Mouse (Mus musculus) midbrain, embryonic 14.5 days (tissue): ENCODE measurements at regions not wholly inside any gene's neighbourhood (a gene's known extent, or its start where the extent isn't known, plus 50 kb on each side); places are given as distances from the start of the nearest gene placed in this dataset.
"Not testable (repeated sequence)": the region's sequence is repeated elsewhere in the genome, so short reads cannot be mapped to it uniquely, and the experiment has no call there.

Source experiments
- ATAC-seq: fragments of 200-750 bp; cut with Nextera tagmentation; 2 replicates; pipeline ENCODE4 v1.8.0; 2017; ENCODE audit warnings: moderate number of reproducible peaks, moderate library complexity; ENCODE audit not compliant: low FRiP score, low TSS enrichment
- DNase-seq: peaks from one replicate; pipeline ENCODE4 v3.0.0-alpha.2; 2015
- H3K27ac ChIP-seq: fragments of 300-500 bp; sonication (generic); replicated peaks from 2 replicates; pipeline ENCODE4 v1.5.1; 2014; ENCODE audit warnings: mild to moderate bottlenecking, low read depth, low read length, moderate library complexity
- H3K27me3 ChIP-seq: fragments of 300-500 bp; sonication (generic); 2 replicates; pipeline ENCODE4 v1.6.1; 2014; ENCODE audit warnings: low read length, control low read depth, mixed read lengths; ENCODE audit not compliant: control insufficient read depth, insufficient read depth
- H3K36me3 ChIP-seq: fragments of 300-500 bp; sonication (generic); 2 replicates; pipeline ENCODE4 v1.6.1; 2014; ENCODE audit warnings: low read length, control low read depth; ENCODE audit not compliant: control insufficient read depth, insufficient read depth
- H3K4me1 ChIP-seq: fragments of 300-500 bp; sonication (generic); 2 replicates; pipeline ENCODE4 v1.6.1; 2014; ENCODE audit warnings: mild to moderate bottlenecking, antibody characterized with exemption, low read length, control low read depth; ENCODE audit not compliant: control insufficient read depth, insufficient read depth
- H3K4me2 ChIP-seq: fragments of 300-500 bp; sonication (generic); 2 replicates; pipeline ENCODE4 v1.6.1; 2014; ENCODE audit warnings: mild to moderate bottlenecking, low read length, moderate library complexity
- H3K4me3 ChIP-seq: fragments of 300-500 bp; sonication (generic); replicated peaks from 2 replicates; pipeline ENCODE4 v1.5.1; 2014; ENCODE audit warnings: low read depth, low read length
- H3K9ac ChIP-seq: fragments of 300-500 bp; sonication (generic); replicated peaks from 2 replicates; pipeline ENCODE4 v1.6.1; 2014; ENCODE audit warnings: mild to moderate bottlenecking, low read length, moderate library complexity
- H3K9me3 ChIP-seq: fragments of 300-500 bp; sonication (generic); 2 replicates; pipeline ENCODE4 v1.6.1; 2016; ENCODE audit warnings: low read length, control low read depth, mixed read lengths; ENCODE audit not compliant: control insufficient read depth
- WGBS: fragments of 180-500 bp; shearing (Covaris S2); extraction: QIAGEN DNeasy Blood & Tissue Kit; methylation state at CpG from one replicate; pipeline ENCODE4 v1.1.7; 2014; 5-methylcytosine and 5-hydroxymethylcytosine counted together

- Histone ChIP-seq H3K36me3 (no peaks in the 10 kb centered on the region), H3K27ac (no peak overlapping the region), H3K27me3 (no peaks in the 10 kb centered on the region), H3K4me2 (no peak overlapping the region), H3K9me3 (no peaks in the 10 kb centered on the region), H3K9ac (no peak overlapping the region), H3K4me3 (no peak overlapping the region), H3K4me1 (0 out of 2 replicates have a peak, but pooled peaks cover 9% of the 10 kb centered on the region)
- no peak for ATAC-seq
- WGBS = 94% methylated on average over 25 of the region's 25 CpGs
- DNase-seq = no peak
These were observed 63.0 kb upstream of the Map3k1 start for GRCm38 (mm10) chr13:111871672-111872410.

GRCm38 (mm10) chr13:111874330-111874729 is 65.5 kb upstream of the Map3k1 start:
- Histone ChIP-seq H3K4me1 (0 out of 2 replicates have a peak, but pooled peaks cover 5% of the 10 kb centered on the region), H3K9me3 (no peaks in the 10 kb centered on the region), H3K36me3 (no peaks in the 10 kb centered on the region), H3K9ac (no peak overlapping the region), H3K4me2 (no peak overlapping the region), H3K27me3 (no peaks in the 10 kb centered on the region), H3K27ac (no peak overlapping the region), H3K4me3 (no peak overlapping the region)
- 78% methylated on average over 3 of the region's 3 CpGs for WGBS
- DNase-seq = no peak
- no peak for ATAC-seq

- DNase-seq (no peak), ATAC-seq (no peak)
- Histone ChIP-seq H3K4me2 (no peak overlapping the region), H3K27me3 (no peaks in the 10 kb centered on the region), H3K9me3 (no peaks in the 10 kb centered on the region), H3K4me1 (no peaks in the 10 kb centered on the region), H3K36me3 (no peaks in the 10 kb centered on the region), H3K4me3 (no peak overlapping the region), H3K9ac (no peak overlapping the region), H3K27ac (no peak overlapping the region)
- 86% methylated on average over 3 of the region's 3 CpGs for WGBS
These were observed 67.6 kb upstream of the Map3k1 start for GRCm38 (mm10) chr13:111876404-111876803.

DNA sequence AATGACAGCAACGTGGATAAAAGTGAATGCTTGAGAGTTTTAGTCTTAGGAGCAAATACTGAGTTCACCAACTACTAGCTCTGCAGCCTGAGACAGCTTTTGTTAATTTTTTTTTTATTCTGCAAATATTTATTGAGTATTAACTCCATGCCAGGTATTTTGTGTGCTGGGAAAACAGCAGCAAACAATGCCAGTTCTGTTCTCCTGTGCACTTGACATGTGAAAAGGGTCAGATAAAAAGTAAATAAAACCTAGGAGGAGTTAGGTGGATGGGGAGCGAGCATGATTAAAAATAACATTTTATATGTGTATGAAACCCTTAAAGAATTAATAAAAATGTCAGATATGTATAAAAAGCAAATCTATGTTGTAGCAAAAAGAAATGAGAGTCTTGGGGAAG is 68.1 kb upstream of the Map3k1 start:
- Histone ChIP-seq H3K4me2 (no peak overlapping the region), H3K4me1 (no peaks in the 10 kb centered on the region), H3K36me3 (no peaks in the 10 kb centered on the region), H3K9me3 (no peaks in the 10 kb centered on the region), H3K27me3 (no peaks in the 10 kb centered on the region), H3K27ac (no peak overlapping the region), H3K4me3 (no peak overlapping the region), H3K9ac (no peak overlapping the region)
- WGBS = 84% methylated on average over 2 of the region's 2 CpGs
- ATAC-seq (no peak), DNase-seq (no peak)

DNA sequence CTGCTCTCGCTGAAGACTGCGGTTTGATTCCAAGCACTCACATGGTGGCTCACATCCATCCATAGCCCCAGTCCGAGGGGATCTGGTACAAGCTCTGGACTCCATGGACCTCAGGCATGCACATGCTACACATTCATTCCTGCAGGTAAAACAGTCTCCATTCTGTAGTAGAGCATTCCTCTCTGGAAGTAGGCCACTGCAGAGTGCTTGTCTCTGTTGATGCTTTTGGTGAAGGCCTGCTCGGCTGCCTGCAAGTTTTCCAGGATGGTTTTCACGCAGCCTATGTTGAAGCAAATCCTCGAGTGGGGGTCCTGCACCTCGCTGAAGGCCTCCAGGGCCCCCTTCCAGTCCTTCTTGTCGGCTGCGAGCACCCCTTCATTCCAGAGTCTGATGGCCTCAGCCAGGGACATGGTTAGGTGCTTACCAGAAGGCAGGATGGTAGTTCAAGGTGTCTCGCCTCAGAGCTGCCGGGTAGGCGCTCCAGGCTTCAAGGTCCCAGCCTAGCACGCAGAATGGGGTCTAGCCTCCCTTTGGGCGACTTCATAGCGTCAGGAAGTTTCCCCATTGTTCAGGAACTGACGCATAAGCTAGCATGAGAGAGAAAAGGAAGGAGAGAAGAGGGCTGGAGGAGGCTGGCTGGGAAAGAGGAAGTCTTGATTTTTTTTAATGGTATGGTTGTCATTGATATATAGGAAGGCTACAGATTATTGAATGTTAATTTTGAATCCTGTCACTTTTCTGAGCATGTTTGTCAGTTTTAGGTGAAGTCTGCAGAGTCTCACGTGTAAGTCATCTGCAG is 75.2 kb upstream of the Map3k1 start:
- not testable (repeated sequence) for H3K27ac ChIP-seq, H3K4me2 ChIP-seq, DNase-seq, H3K4me1 ChIP-seq, H3K9ac ChIP-seq, H3K4me3 ChIP-seq, H3K27me3 ChIP-seq, H3K36me3 ChIP-seq, H3K9me3 ChIP-seq, ATAC-seq
- WGBS = 84% methylated on average over 17 of the region's 17 CpGs

DNA sequence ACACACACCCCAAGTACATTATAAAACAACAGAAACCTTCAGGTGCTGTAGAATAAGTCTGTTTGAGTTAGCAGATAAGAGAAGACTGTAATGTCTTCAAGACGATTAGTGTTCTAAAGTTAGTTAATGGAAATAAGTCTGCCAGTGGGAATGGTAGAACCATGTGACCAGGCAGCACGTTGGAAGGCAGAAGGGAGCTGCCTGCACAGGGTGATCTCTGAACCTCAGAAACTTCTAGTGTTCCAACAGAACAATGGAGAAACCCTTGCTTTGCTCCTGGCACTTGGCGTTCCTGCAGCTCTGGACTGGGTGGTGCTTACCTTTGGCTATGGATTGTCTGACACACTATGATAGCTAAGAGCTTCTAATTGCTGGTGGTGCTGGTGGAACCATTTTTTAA is 82.0 kb upstream of the Map3k1 start:
- DNase-seq (no peak), ATAC-seq (no peak)
- Histone ChIP-seq H3K4me1 (no peaks in the 10 kb centered on the region), H3K4me3 (no peak overlapping the region), H3K4me2 (no peak overlapping the region), H3K36me3 (no peaks in the 10 kb centered on the region), H3K9me3 (no peaks in the 10 kb centered on the region), H3K27me3 (no peaks in the 10 kb centered on the region), H3K27ac (no peak overlapping the region), H3K9ac (no peak overlapping the region)
- WGBS = 80% methylated on average over 3 of the region's 3 CpGs

DNA sequence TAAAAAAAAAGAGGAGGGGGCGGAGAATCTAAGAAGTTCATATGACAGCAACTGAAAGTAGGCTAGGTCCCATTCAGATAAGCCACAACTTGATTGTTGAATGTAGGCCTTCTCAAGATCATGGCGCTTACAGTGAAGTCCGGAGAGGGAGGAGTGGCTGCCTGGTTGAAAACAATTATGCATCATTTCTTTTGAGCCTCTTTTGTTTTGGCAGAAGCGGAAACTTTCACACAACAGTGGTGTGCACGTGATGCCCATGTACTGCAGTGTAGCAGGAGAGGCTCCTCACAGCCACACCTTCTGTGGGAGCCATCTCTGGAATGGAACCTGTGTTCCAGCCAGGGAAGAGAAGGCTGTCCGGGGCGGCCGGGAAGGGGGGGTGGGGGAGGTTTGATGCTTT is 83.3 kb upstream of the Map3k1 start:
- ATAC-seq (no peak), DNase-seq (no peak)
- Histone ChIP-seq H3K4me2 (no peak overlapping the region), H3K27me3 (no peaks in the 10 kb centered on the region), H3K4me1 (no peaks in the 10 kb centered on the region), H3K36me3 (no peaks in the 10 kb centered on the region), H3K9me3 (no peaks in the 10 kb centered on the region), H3K9ac (no peak overlapping the region), H3K27ac (no peak overlapping the region), H3K4me3 (no peak overlapping the region)
- WGBS = 91% methylated on average over 8 of the region's 8 CpGs

- H3K4me3 ChIP-seq = no peak overlapping the region
- no peaks in the 10 kb centered on the region for H3K9me3 ChIP-seq
- no peaks in the 10 kb centered on the region for H3K36me3 ChIP-seq
- H3K4me1 ChIP-seq = no peaks in the 10 kb centered on the region
- no peak overlapping the region for H3K4me2 ChIP-seq
- 71% methylated on average over 14 of the region's 14 CpGs for WGBS
- DNase-seq (no peak), ATAC-seq (no peak)
- H3K9ac ChIP-seq = no peak overlapping the region
- H3K27me3 ChIP-seq = no peaks in the 10 kb centered on the region
- H3K27ac ChIP-seq = no peak overlapping the region
These were observed 84.5 kb upstream of the Map3k1 start for GRCm38 (mm10) chr13:111893221-111893713.
